Mouse (Mus musculus) olfactory bulb, adult 2 months (tissue): Measurements from ENCODE around the gene Gpr68. TPM values are rescaled to one million over a fixed set of nuclear protein-coding genes. Genes with fewer than 3 reads are reported as not detected.

ENCODE experiments used
- H3K27ac ChIP-seq: fragments of 200-500 bp; 2 replicates; pipeline ENCODE4 v1.5.1; 2012; ENCODE audit warnings: low read depth, low read length; ENCODE audit not compliant: insufficient read depth
- H3K4me1 ChIP-seq: fragments of 200-500 bp; 2 replicates; pipeline ENCODE4 v1.6.1; 2012; ENCODE audit warnings: low read length; ENCODE audit not compliant: control insufficient read depth, insufficient read depth
- H3K4me3 ChIP-seq: fragments of 200-500 bp; 2 replicates; pipeline ENCODE4 v1.5.1; 2012; ENCODE audit warnings: mild to moderate bottlenecking, low read depth, low read length, moderate library complexity; ENCODE audit not compliant: insufficient read depth
- CTCF ChIP-seq: fragments of 200-500 bp; IDR thresholded peaks from 2 replicates; pipeline ENCODE4 v1.5.1; 2012; ENCODE audit warnings: low read depth, mild to moderate bottlenecking, low read length, moderate library complexity; ENCODE audit not compliant: insufficient read depth
- POLR2A ChIP-seq: fragments of 200-500 bp; IDR thresholded peaks from 2 replicates; pipeline ENCODE4 v1.6.1; 2012; ENCODE audit warnings: mild to moderate bottlenecking, low read depth, low read length, moderate library complexity; ENCODE audit not compliant: insufficient read depth
- WGBS: fragments of 180-500 bp; shearing (Covaris S2); methylation state at CpG from one replicate; pipeline ENCODE4 v1.1.7; 2018; 5-methylcytosine and 5-hydroxymethylcytosine counted together
- polyA plus RNA-seq: library from polyadenylated mRNA; stranded (reverse); fragments of >200 nt; gene quantifications from 2 replicates; pipeline ENCODE4 v1.2.4, GENCODE M21; 2012; ENCODE audit warnings: low replicate concordance; ENCODE audit not compliant: missing spikeins, insufficient read depth, insufficient read length

Gpr68 gene
- polyA plus RNA-seq, 1 experiment: not detected

GRCm38 (mm10) chr12:100868049-100868622 lies 39.9 kb downstream of the Gpr68 start:
- peaks cover 3% of the 10 kb centered on the region; the same call in 1 of the 2 replicates for H3K4me1 ChIP-seq
- WGBS: 69% methylated on average over 4 of the region's 4 CpGs
- H3K4me3 ChIP-seq: no peak overlapping the region
- H3K27ac ChIP-seq: no peak overlapping the region
- no peak for TF ChIP-seq CTCF
- TF ChIP-seq POLR2A: no peak

- H3K27ac ChIP-seq: no peak overlapping the region
- no peak for TF ChIP-seq POLR2A
- no peak for TF ChIP-seq CTCF
- 86% methylated on average over 8 of the region's 8 CpGs for WGBS
- H3K4me1 ChIP-seq: peaks cover 3% of the 10 kb centered on the region; the same call in 1 of the 2 replicates
- H3K4me3 ChIP-seq: no peak overlapping the region
These were observed 40.9 kb downstream of the Gpr68 start for GRCm38 (mm10) chr12:100867097-100867496.

DNA sequence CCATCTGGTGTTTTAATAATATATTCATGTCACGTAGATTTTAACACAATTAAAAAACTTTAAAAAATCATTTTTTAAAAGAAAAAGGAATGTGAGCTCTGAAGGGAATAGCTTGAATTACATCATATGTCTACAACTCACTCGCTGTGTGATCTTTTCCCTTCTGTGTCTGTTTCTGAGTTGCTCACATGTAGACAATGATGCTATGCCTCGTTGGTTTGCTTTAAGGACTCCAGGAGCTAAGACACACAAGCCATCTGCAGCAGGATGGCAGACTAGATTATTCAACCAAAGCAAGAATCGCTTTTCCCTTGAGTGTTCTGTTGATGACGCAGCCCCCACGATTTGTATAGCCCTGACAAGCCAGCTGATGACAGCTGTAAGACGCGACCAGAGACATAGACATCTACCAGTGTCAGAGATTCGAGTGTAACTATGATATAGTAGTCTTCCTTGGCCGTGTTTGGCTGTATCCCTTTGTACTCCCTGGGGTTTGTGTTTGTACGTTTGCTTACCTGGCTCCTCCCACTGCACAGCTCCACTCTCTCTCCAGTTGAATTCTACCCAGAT lies 42.4 kb downstream of the Gpr68 start:
- no peak for TF ChIP-seq POLR2A
- no peak for TF ChIP-seq CTCF
- no peak overlapping the region for H3K27ac ChIP-seq
- H3K4me3 ChIP-seq: no peak overlapping the region
- WGBS: 82% methylated on average over 11 of the region's 11 CpGs
- peaks cover 3% of the 10 kb centered on the region; the same call in 1 of the 2 replicates for H3K4me1 ChIP-seq

DNA sequence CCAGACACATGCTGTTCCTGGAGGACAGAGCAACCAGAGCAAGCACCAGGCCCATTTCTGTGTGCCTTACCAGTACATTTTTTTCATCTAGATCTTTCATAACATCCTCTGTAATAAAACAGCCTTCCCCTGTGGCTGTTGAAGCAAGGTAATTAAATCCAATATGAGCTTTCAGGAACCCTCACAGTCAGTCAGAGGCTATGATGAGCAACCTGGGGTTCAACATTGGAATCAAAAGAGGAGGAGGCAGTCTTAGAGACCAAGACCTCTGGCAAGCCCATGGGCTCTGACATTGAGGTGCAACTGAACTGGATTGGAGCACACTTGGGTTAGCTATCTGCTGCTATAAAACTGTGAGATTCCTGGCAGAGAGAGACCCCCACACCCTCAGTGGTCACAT lies 42.9 kb downstream of the Gpr68 start:
- H3K4me3 ChIP-seq: no peak overlapping the region
- no peak for TF ChIP-seq POLR2A
- no peak for TF ChIP-seq CTCF
- H3K4me1 ChIP-seq: peaks cover 3% of the 10 kb centered on the region; the same call in 1 of the 2 replicates
- no peak overlapping the region for H3K27ac ChIP-seq

DNA sequence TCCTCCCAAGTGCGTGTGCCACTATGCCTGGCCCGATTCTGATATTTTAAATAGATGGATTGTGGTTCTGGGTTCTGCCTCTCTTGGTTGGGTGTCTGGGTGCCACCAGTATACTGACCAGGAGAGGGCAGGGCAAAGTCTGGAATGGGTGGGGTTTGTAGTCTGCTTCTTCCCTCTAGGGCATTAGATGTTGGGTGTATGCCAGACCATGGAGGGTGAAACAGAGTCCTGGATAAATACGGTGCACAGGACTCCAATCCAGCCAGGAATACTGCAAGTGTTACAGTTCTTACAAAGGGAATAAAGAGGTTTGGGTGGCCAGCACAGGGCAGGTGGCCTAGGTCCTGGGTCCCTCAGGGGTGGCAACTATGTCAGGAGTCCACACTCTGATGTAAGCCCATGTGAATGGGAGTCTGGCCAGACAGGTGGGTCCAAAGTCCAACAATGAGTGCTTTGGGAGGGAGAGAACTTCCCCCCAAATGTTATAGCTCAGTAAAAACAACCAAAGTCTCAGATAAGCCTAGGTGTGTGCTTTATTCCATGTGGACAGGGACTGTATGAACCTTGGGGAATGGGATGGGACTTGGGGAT lies 45.0 kb downstream of the Gpr68 start:
- WGBS: 84% methylated on average over 3 of the region's 3 CpGs
- 0 out of 2 replicates have a peak, but pooled peaks cover 2% of the 10 kb centered on the region for H3K4me1 ChIP-seq
- TF ChIP-seq CTCF (no peak), POLR2A (no peak)
- no peak overlapping the region for H3K4me3 ChIP-seq
- no peak overlapping the region for H3K27ac ChIP-seq

- 85% methylated on average over 3 of the region's 3 CpGs for WGBS
- Histone ChIP-seq H3K4me3 (no peak overlapping the region), H3K27ac (no peak overlapping the region), H3K4me1 (no peaks in the 10 kb centered on the region)
- no peak for TF ChIP-seq CTCF
- TF ChIP-seq POLR2A: no peak
These were observed 45.7 kb downstream of the Gpr68 start for GRCm38 (mm10) chr12:100862272-100862671.

DNA sequence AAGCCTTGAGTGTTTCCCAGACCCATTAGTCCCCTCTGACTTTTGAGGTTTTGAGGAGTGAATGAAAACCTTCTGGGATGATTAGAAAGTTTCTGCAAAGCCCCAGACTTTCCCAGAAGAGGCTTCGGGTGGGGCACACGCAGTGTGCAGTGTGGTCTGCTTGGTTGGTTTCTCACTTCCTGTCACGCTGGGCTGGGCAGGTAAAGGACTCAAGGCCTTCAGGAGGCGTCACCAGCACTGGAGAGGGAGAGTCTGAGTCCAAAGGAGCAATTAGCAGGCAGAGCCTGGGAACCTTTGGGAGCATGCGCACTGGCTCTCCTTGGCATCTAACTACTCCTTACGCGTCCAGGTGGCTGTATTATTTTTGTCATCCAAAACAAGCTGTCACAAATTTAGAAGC lies 50.2 kb downstream of the Gpr68 start:
- Histone ChIP-seq H3K4me3 (no peak overlapping the region), H3K4me1 (no peaks in the 10 kb centered on the region), H3K27ac (no peak overlapping the region)
- no peak for TF ChIP-seq POLR2A
- no peak for TF ChIP-seq CTCF
- WGBS: 87% methylated on average over 7 of the region's 7 CpGs

DNA sequence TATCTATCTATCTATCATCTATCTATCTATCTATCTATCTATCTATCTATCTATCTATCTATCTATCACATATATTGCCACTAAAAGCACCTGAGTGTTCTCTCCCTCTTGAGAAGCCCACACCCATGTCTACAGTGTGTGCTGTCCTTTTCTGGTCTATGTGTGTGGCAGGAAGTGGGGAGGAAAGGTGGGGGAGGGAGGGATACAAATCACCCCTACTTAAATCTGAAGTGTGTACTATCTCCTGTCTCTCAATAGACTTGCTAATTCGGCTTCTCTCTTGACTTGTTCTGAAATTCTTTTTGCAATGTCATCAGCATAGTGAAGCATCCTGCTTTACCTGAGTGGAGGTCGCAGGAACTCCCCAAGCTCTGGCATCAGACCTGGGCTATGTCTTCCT lies 51.7 kb downstream of the Gpr68 start:
- TF ChIP-seq CTCF (no peak), POLR2A (no peak)
- WGBS: 95% methylated on average over 2 of the region's 2 CpGs
- H3K4me3 ChIP-seq: no peak overlapping the region
- H3K27ac ChIP-seq: no peak overlapping the region
- no peaks in the 10 kb centered on the region for H3K4me1 ChIP-seq

DNA sequence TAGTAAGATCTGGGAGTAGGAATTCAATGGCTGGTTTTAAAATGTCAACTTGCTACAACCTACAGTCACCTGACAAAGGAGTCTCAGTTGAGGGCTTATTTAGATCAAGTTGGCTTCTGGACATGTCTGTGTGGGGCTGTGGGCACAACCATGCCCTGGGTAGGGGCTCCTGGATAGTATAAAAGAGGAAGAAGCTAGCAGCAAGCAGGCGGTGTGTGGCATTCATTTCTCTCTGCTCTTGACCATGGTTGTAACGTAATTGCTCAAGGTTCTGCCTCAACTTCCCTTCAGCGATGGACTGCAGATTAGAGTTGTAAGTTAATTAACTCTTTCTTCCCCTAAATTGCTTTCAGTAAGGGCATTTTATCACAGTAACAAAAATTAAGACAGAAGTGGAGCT lies 55.6 kb downstream of the Gpr68 start:
- TF ChIP-seq POLR2A: no peak
- TF ChIP-seq CTCF: no peak
- no peak overlapping the region for H3K27ac ChIP-seq
- no peaks in the 10 kb centered on the region for H3K4me1 ChIP-seq
- no peak overlapping the region for H3K4me3 ChIP-seq
- 94% methylated on average over 3 of the region's 3 CpGs for WGBS
